Mouse (Mus musculus) CH12.LX (cell line): Measurements from ENCODE around the gene Ndufb2. TPM values are rescaled to one million over a fixed set of nuclear protein-coding genes. Genes with fewer than 3 reads are reported as not detected.

Experiments
- DNase-seq: peaks from one replicate; pipeline ENCODE4 v3.0.0-alpha.2; 2013; ENCODE audit errors: extremely low read depth
- H3K27ac ChIP-seq: 2 replicates; pipeline ENCODE4 v1.5.1; 2012; ENCODE audit warnings: low read depth, mild to moderate bottlenecking, control low read depth, moderate library complexity; ENCODE audit not compliant: insufficient read depth
- H3K27me3 ChIP-seq: replicated peaks from 2 replicates; pipeline ENCODE3; 2012; ENCODE audit warnings: inconsistent platforms
- H3K36me3 ChIP-seq, 2 experiments: replicated peaks in 1 of 2; 2 replicates each; pipeline versions ENCODE3 to v1.6.1; 2012; ENCODE audit warnings: inconsistent platforms in 1 of 2, low read length in 1 of 2, mild to moderate bottlenecking in 1 of 2, mixed read lengths in 1 of 2, moderate library complexity in 1 of 2; ENCODE audit not compliant: control insufficient read depth in 1 of 2, insufficient read depth in 1 of 2
- H3K4me1 ChIP-seq, 2 experiments: 2 replicates each; pipeline ENCODE4 v1.6.1; 2012; ENCODE audit warnings: inconsistent platforms in 1 of 2, moderate library complexity in 1 of 2; ENCODE audit not compliant: insufficient read depth in 2 of 2, control insufficient read depth in 1 of 2
- H3K4me2 ChIP-seq: 2 replicates; pipeline ENCODE4 v1.6.1; 2012; ENCODE audit warnings: low read depth, mild to moderate bottlenecking, control low read depth; ENCODE audit not compliant: poor library complexity, insufficient read depth, severe bottlenecking
- H3K4me3 ChIP-seq, 3 experiments: fragments of 150-350 bp in 1 of 3; sonication (generic) in 1 of 3; replicated peaks in 1 of 3; 2 replicates each; pipeline versions ENCODE3 to v1.5.1; 2011 to 2012; ENCODE audit warnings: low read depth in 2 of 3, low read length in 2 of 3, mild to moderate bottlenecking in 2 of 3, moderate library complexity in 2 of 3, control low read depth in 1 of 3, improper control_type of control experiment in 1 of 3, inconsistent platforms in 1 of 3, mixed read lengths in 1 of 3; ENCODE audit not compliant: poor library complexity in 1 of 3
- H3K79me2 ChIP-seq: replicated peaks from 2 replicates; pipeline ENCODE4 v1.6.1; 2012; ENCODE audit warnings: mild to moderate bottlenecking, moderate library complexity; ENCODE audit not compliant: control insufficient read depth, poor library complexity, insufficient read depth, severe bottlenecking; ENCODE audit errors: extremely low read depth
- H3K9ac ChIP-seq: 2 replicates; pipeline ENCODE4 v1.6.1; 2012; ENCODE audit warnings: low read depth, mild to moderate bottlenecking, control low read depth, moderate library complexity; ENCODE audit not compliant: insufficient read depth
- H3K9me3 ChIP-seq: replicated peaks from 2 replicates; pipeline ENCODE3; 2012; ENCODE audit warnings: low read length, inconsistent platforms, mixed read lengths
- CHD1 ChIP-seq: IDR thresholded peaks from 2 replicates; pipeline ENCODE4 v1.6.1; 2012; ENCODE audit warnings: low read depth, low read length, improper control_type of control experiment, inconsistent platforms
- ELF1 ChIP-seq: IDR thresholded peaks from 2 replicates; pipeline ENCODE4 v1.6.1; 2014; ENCODE audit warnings: low read depth, mild to moderate bottlenecking, inconsistent platforms, low read length, improper control_type of control experiment
- HCFC1 ChIP-seq: IDR thresholded peaks from 2 replicates; pipeline ENCODE4 v1.6.1; 2012; ENCODE audit warnings: low read depth, mild to moderate bottlenecking, inconsistent platforms, low read length, improper control_type of control experiment
- IRF4 ChIP-seq: IDR thresholded peaks from 2 replicates; pipeline ENCODE4 v1.6.1; 2014; ENCODE audit warnings: low read depth, mild to moderate bottlenecking, inconsistent platforms, low read length, improper control_type of control experiment
- JUN ChIP-seq: IDR thresholded peaks from 2 replicates; pipeline ENCODE4 v1.6.1; 2011; ENCODE audit warnings: low read depth, mild to moderate bottlenecking, low read length, improper control_type of control experiment, moderate library complexity; ENCODE audit not compliant: insufficient read depth
- JUND ChIP-seq: conservative IDR thresholded peaks from 2 replicates; pipeline ENCODE4 v1.6.1; 2011; ENCODE audit warnings: low read depth, low read length, improper control_type of control experiment
- KAT2A ChIP-seq: IDR thresholded peaks from 2 replicates; pipeline ENCODE4 v1.6.1; 2012; ENCODE audit warnings: low read length, improper control_type of control experiment, inconsistent platforms; ENCODE audit not compliant: insufficient replicate concordance
- MAFK ChIP-seq: IDR thresholded peaks from 2 replicates; pipeline ENCODE4 v1.6.1; 2011; ENCODE audit warnings: low read length, improper control_type of control experiment; ENCODE audit not compliant: insufficient replicate concordance
- MEF2A ChIP-seq: IDR thresholded peaks from 2 replicates; pipeline ENCODE4 v1.6.1; 2014; ENCODE audit warnings: low read depth, mild to moderate bottlenecking, inconsistent platforms, low read length, improper control_type of control experiment, borderline replicate concordance
- NRF1 ChIP-seq: IDR thresholded peaks from 2 replicates; pipeline ENCODE4 v1.6.1; 2014; ENCODE audit warnings: low read depth, mild to moderate bottlenecking, inconsistent platforms, low read length, improper control_type of control experiment, moderate library complexity
- PAX5 ChIP-seq: IDR thresholded peaks from 2 replicates; pipeline ENCODE4 v1.6.1; 2012; ENCODE audit warnings: low read length, inconsistent platforms, mixed read lengths
- POLR2A ChIP-seq: IDR thresholded peaks from 2 replicates; pipeline ENCODE4 v1.6.1; 2011; ENCODE audit warnings: low read depth, mild to moderate bottlenecking, improper control_type of control experiment, low read length
- POLR2AphosphoS2 ChIP-seq: IDR thresholded peaks from 2 replicates; pipeline ENCODE4 v1.6.1; 2011; ENCODE audit warnings: low read depth, low read length, improper control_type of control experiment
- RCOR1 ChIP-seq: conservative IDR thresholded peaks from 2 replicates; pipeline ENCODE4 v1.6.1; 2012; ENCODE audit warnings: low read depth, mild to moderate bottlenecking, inconsistent platforms, low read length, improper control_type of control experiment
- TBP ChIP-seq: conservative IDR thresholded peaks from 2 replicates; pipeline ENCODE4 v1.6.1; 2011; ENCODE audit warnings: low read depth, low read length, improper control_type of control experiment
- UBTF ChIP-seq: IDR thresholded peaks from 2 replicates; pipeline ENCODE4 v1.6.1; 2012; ENCODE audit warnings: low read depth, mild to moderate bottlenecking, inconsistent platforms, low read length, improper control_type of control experiment, moderate library complexity
- USF1 ChIP-seq: IDR thresholded peaks from 2 replicates; pipeline ENCODE4 v1.6.1; 2014; ENCODE audit warnings: low read depth, mild to moderate bottlenecking, inconsistent platforms, low read length, improper control_type of control experiment
- ZC3H11A ChIP-seq: IDR thresholded peaks from 2 replicates; pipeline ENCODE4 v1.6.1; 2012; ENCODE audit warnings: low read depth, mild to moderate bottlenecking, inconsistent platforms, low read length, improper control_type of control experiment
- ZKSCAN1 ChIP-seq: IDR thresholded peaks from 2 replicates; pipeline ENCODE4 v1.6.1; 2012; ENCODE audit warnings: low read depth, inconsistent platforms, low read length, improper control_type of control experiment, borderline replicate concordance
- ZMIZ1 ChIP-seq: IDR thresholded peaks from 2 replicates; pipeline ENCODE4 v1.6.1; 2012; ENCODE audit warnings: low read depth, mild to moderate bottlenecking, inconsistent platforms, low read length, improper control_type of control experiment
- dilution Hi-C: fragments of 300-500 bp; cut with MboI; formaldehyde crosslinking; loops from 2 replicates; pipeline ENCODE4 v1.14.3; 2020; ENCODE audit warnings: low sequenced_read_pairs; ENCODE audit not compliant: extremely low pct_unique_long_range_greater_than_20kb, extremely low pct_ligation_motif_present
- in situ Hi-C: fragments of 300-500 bp; cut with MboI; formaldehyde crosslinking; loops from 3 replicates; pipeline ENCODE4 v1.14.3; 2019; ENCODE audit warnings: low sequenced_read_pairs, low pct_ligation_motif_present, low pct_unique_long_range_greater_than_20kb, mixed read lengths
- polyA plus RNA-seq: library from polyadenylated mRNA; unstranded; fragments of >175 nt; gene quantifications from 2 replicates; pipeline ENCODE4 v1.2.1, GENCODE M21; 2012; ENCODE audit warnings: low read depth; ENCODE audit not compliant: insufficient read length
- total RNA-seq, 2 experiments: library from RNA; depleted of rRNA; stranded (reverse); fragments of 300-350 nt in 1 of 2; fragments of >200 nt in 1 of 2; gene quantifications; 2 replicates each; pipeline ENCODE4 v1.2.3; 2012 to 2014

Gene Ndufb2
- total and polyA plus RNA-seq, 3 experiments = 90.9 to 225 (median 162) TPM

DNA sequence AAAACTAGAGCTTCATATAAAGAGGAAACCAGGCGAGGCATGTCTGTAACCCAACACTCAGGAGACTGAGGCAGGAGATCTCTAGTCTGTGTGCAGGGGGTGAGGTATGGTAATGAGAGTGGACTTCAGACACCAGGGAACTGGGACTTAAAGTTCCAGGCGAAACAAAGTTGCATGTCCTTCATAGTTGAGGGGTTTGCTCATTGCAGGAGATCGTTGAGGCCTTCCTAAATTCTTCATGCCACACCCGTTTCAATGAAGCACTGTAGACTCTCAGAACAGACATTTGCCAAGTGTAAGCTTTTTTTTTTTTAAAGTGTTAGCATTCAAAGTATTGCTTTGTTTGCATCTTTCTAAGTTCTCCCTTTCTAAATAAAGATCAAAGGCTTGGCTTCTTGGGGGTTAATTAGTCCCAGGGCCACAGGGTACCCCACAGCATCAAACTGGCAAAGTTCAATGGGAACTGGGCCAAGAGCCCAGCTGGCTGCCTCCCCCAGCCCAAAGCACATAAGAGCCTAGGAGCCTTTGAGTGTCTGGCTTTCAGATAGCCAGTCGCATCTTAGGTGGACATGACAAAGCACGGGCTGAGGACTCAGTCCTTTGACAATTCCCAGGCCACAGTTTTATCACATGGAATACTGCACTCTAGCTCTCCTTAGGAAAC is 33.0 kb upstream of the Ndufb2 start:
- in situ Hi-C loops (no loop called here), dilution Hi-C loops (loop anchor here (25.0 kb wide), 1 partner anchor 97 kb away; no protein-coding TSS in a partner anchor)
- H3K36me3 ChIP-seq = no peaks in the 10 kb centered on the region
- H3K9ac ChIP-seq = no peak overlapping the region
- no peak for DNase-seq
- H3K27ac ChIP-seq = no peak overlapping the region
- no peaks in the 10 kb centered on the region for H3K9me3 ChIP-seq
- H3K4me2 ChIP-seq = no peak overlapping the region
- TF ChIP-seq ZC3H11A = no peak
- TF ChIP-seq ELF1 = no peak
- TF ChIP-seq KAT2A = no peak
- TF ChIP-seq ZKSCAN1 = no peak
- TF ChIP-seq HCFC1 = no peak
- no peak for TF ChIP-seq IRF4
- TF ChIP-seq TBP = no peak
- no peak for TF ChIP-seq PAX5
- TF ChIP-seq ZMIZ1 = no peak
- TF ChIP-seq POLR2AphosphoS2 = no peak
- no peak for TF ChIP-seq MEF2A
- no peak for TF ChIP-seq CHD1
- TF ChIP-seq NRF1 = no peak
- TF ChIP-seq JUN = no peak
- TF ChIP-seq UBTF = no peak
- TF ChIP-seq MAFK = no peak
- TF ChIP-seq POLR2A = no peak
- no peak for TF ChIP-seq RCOR1
- TF ChIP-seq JUND = no peak
- TF ChIP-seq USF1 = no peak
- H3K79me2 ChIP-seq = no peaks in the 10 kb centered on the region
- H3K27me3 ChIP-seq = peaks cover 17% of the 10 kb centered on the region
- peaks cover 0 to 13% of the 10 kb centered on the region in 2 experiments; a peak in 2 of 4 replicates for H3K4me1 ChIP-seq
- no peak overlapping the region for H3K4me3 ChIP-seq
